Mouse (Mus musculus): ENCODE data around the gene Ntn1.

The Ntn1 gene

DNA sequence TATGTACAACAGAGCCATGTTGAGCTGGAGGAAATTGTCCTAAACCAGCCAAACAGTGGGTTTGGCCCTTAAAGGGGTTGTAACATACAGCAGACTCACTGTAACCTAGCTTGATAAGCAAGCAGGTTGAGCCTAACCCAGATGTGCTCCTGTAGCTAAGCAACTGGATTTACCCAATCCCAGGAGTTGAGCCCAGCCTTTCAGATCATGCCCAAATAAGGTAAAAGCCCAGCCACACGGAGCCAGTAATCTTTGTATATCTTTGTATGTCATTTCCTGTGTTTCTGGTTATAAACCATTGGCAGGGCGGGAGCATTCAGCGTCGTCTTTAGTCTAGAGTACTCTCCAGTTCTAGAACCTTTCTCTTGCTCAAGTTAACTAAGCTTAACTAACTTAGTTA, 224.1 kb downstream of the Ntn1 start:
- no peak for DNase-seq (ENCODE audit: low spot score)

DNA sequence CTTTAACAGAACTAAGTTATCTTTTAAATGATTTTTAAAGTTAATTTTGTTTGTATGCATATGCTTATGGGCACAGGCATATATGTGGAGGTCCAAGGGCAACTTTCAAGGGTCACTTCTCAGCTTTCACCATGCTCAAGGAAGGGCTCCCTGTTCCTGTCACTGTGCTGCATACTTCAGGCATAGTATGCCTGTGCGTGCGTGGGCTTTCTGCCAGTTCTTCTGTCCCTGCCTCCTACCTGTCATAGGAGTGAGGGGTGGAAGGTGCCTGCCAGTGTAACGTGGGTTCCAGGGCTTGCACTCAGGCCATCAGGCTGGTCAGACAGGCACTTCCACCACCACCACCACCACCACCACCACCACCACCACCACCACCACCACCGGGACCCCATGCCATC, 228.0 kb downstream of the Ntn1 start:
- no peak for DNase-seq (ENCODE audit: low spot score)

DNA sequence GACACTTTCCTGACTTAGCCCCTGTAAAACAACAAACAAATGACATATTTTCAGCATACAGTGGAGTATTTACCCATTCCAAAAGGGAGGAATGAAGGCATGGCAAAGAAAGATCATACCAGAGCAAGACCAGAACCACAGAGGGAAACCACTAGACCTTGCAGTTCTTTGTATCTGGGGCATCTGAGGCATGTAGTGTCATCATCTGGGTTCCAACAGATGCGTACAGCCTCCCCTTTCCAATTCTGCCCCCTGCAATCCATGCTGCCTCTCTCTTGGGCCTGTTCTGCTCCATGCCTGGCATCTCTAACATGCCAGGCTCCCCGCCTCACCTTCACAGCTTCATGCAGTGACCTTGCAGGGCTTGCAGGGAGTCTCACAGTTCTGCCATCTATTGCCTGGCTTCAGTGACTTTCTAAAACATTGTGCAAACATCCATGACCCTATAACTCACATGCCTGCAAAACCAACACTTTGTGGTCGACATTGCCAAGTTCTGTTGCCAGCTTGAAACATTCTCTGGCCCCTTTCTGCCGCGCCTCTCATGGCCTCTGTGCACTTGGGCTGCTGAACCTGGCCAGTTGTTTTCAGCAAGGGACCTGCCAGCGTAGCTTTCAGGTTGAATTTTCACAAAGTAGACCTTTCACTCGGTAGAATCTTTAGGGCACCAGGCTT, 228.5 kb downstream of the Ntn1 start:
- no peak for DNase-seq (ENCODE audit: low spot score)

DNA sequence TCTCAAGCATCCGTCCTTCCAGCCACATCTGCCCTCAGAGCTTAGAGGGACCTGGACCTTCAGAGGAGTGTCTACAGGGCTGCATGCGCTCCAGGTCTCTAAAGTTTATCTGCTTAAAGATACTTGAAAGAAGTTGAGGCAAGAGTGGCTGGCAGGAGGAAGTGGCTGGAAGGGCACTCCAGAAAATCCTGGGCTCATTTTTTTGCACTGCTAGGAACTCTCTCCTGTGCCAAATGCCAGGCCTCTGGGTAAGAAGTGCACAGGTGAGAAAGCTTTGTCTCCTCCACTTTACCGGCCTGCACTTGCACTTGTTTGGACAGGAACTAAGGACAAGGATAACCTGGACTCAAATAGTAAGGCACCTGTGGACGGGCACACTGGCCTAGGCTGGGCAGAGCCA, 232.2 kb downstream of the Ntn1 start:
- DNase-seq (ENCODE audit: low spot score): no peak

DNA sequence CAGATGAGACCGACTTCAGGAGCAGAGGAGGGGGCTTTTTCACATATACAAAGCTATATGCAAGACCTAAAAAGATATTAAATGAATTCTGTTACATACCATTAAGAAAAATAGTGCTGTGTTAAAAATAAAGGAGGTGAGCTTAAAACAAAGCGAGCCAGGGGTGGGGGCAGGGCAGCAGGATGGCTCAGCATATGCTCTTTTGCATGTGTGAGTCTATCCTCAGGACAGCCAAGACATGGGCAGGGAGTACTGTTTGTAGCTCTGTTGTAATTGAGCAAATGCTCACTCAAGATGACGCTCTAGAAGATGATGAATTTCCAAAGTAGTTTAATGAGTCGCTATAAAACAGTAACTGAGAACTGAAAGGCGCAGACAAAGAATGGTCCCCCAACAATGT, 236.2 kb downstream of the Ntn1 start:
- DNase-seq (ENCODE audit: low spot score): no peak

DNA sequence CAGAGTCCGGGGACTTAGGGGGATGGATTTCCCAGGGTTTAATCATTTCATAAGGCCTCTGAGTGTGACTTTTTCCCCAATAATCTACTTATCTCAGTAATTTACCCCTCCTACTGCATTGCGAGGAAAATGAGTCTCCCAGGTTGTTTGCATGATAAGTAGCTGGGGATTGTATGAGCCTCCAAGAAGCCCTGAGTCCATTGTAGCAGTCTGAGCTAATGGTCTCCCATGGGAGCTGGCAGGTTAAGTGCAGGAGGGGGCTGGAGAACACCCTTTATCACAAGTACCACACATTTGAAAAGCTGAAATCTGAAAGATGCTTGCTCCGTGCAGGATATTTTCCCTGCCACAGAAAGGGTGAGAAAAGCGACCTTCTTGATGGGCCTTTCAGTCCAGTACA, 240.8 kb downstream of the Ntn1 start:
- no peak for DNase-seq (ENCODE audit: low spot score)
